In the genomic region with DNA sequence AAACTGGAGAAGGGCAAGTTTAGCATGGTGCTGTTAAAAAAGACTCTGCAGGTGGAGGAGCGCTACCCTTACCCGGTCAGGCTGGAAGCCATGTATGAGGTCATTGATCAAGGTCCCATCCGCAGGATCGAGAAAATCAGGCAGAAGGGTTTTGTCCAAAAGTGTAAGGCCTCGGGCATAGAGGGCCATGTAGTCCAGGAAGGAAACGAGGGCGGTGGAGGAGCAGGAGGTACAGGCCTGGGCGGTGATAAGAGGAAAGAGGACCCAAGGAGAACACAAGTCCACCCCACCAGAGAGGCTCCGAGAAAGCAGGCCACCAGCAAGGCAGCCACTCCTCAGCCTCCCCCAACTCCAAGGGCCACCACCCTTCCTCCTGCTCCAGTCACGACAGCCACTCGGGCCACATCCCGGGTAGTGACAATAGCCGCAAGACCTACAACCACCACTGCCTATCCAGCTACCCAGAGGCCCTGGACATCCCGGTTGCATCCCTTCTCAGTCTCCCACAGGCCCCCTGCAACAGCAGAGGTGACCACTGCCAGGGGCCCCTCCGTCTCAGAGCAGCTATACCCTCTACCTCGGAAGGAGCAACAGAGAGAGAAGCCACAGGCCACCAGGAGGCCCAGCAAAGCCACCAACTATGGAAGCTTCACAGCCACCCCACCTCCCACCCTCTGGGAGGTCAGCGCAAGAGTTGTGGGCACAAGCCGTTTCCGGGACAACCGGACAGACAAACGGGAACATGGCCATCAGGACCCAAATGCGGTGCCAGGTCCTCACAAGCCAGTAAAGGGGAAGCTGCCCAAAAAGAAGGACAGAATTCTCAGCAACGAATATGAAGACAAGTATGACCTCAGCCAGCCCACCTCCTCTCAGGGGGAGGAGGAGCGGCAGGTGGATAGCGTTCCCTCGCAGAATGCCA, we compare ENCODE assay signal across 9 mouse cellular contexts. TPM values are rescaled to one million over a fixed set of nuclear protein-coding genes. Genes with fewer than 3 reads are reported as not detected.
A peak's percentile ranks its signal among the peaks of the same experiment; 100 is the strongest.
DNase-seq lines count a peak whose midpoint lies in the region; ATAC-seq lines count a peak whose summit lies in the region.
"Had no signal": no experiment of that assay in that cellular context is flagged by ENCODE, and none has a peak within 500 bp of the region (broad histone marks: within the 10 kb centered on the region; RNA-seq: fewer than 3 reads in every experiment).

No protein-coding gene starts in this region.

- no peaks in the 10 kb centered on the region for H3K9me3 ChIP-seq in hindbrain, embryonic 13.5 days
- no peaks in the 10 kb centered on the region for H3K9me3 ChIP-seq in hindbrain, embryonic 11.5 days (ENCODE audit: control insufficient read depth, low read length)
- H3K9me3 ChIP-seq in neural tube, embryonic 12.5 days: no peaks in the 10 kb centered on the region
- no peaks in the 10 kb centered on the region for H3K9me3 ChIP-seq in limb, embryonic 10.5 days (replicated peaks)

- no peak overlapping the region for H3K4me2 ChIP-seq in hindbrain, embryonic 13.5 days
- H3K4me2 ChIP-seq in hindbrain, embryonic 11.5 days (replicated peaks; ENCODE audit: low read depth, low read length): no peak overlapping the region
- 0 out of 2 replicates have a peak overlapping the region, but pooled peaks have one; percentile 7 for H3K4me2 ChIP-seq in neural tube, embryonic 12.5 days (replicated peaks)

- DNase-seq in hindbrain, embryonic 11.5 days (ENCODE audit: low spot score): no peak
- no peak for DNase-seq in neural tube, embryonic 10.5 days (ENCODE audit: extremely low spot score, low spot score)
- no peak for DNase-seq in limb, embryonic 10.5 days (ENCODE audit: low spot score)
- no peak for DNase-seq in adrenal gland, adult 18-20 months (ENCODE audit: low spot score in 2 of 2)
- DNase-seq in embryo, embryonic 10.5 days (ENCODE audit: low spot score): no peak
- DNase-seq: gastrocnemius, postnatal 14 days had no signal

- no peaks in the 10 kb centered on the region for H3K27me3 ChIP-seq in hindbrain, embryonic 13.5 days
- H3K27me3 ChIP-seq in hindbrain, embryonic 11.5 days (ENCODE audit: control insufficient read depth, insufficient read depth, low read length): no peaks in the 10 kb centered on the region
- H3K27me3 ChIP-seq in neural tube, embryonic 12.5 days (replicated peaks): no peaks in the 10 kb centered on the region
- no peaks in the 10 kb centered on the region for H3K27me3 ChIP-seq in limb, embryonic 10.5 days (ENCODE audit: low read depth, poor library complexity, severe bottlenecking)

- H3K4me1 ChIP-seq in hindbrain, embryonic 13.5 days (replicated peaks): peaks cover 20% of the 10 kb centered on the region
- H3K4me1 ChIP-seq in hindbrain, embryonic 11.5 days (replicated peaks; ENCODE audit: control insufficient read depth, insufficient read depth, low read length): no peaks in the 10 kb centered on the region
- H3K4me1 ChIP-seq in neural tube, embryonic 12.5 days: peaks cover 22% of the 10 kb centered on the region; the same call in 1 of the 2 replicates
- H3K4me1 ChIP-seq in limb, embryonic 10.5 days: peaks cover 51% of the 10 kb centered on the region

- no peak overlapping the region for H3K9ac ChIP-seq in hindbrain, embryonic 13.5 days
- H3K9ac ChIP-seq in hindbrain, embryonic 11.5 days (ENCODE audit: low read depth, low read length): no peak overlapping the region
- H3K9ac ChIP-seq in neural tube, embryonic 12.5 days: no peak overlapping the region

- H3K4me3 ChIP-seq in hindbrain, embryonic 13.5 days: no peak overlapping the region
- no peak overlapping the region for H3K4me3 ChIP-seq in hindbrain, embryonic 11.5 days (ENCODE audit: low read depth, low read length)
- H3K4me3 ChIP-seq in neural tube, embryonic 12.5 days: no peak overlapping the region
- no peak overlapping the region for H3K4me3 ChIP-seq in limb, embryonic 10.5 days

- H3K27ac ChIP-seq in hindbrain, embryonic 13.5 days: no peak overlapping the region
- H3K27ac ChIP-seq in hindbrain, embryonic 11.5 days (ENCODE audit: low read depth, low read length): no peak overlapping the region
- H3K27ac ChIP-seq in neural tube, embryonic 12.5 days: no peak overlapping the region
- 0 out of 2 replicates have a peak overlapping the region, but pooled peaks have one; percentile 84 for H3K27ac ChIP-seq in limb, embryonic 10.5 days

- no peaks in the 10 kb centered on the region for H3K36me3 ChIP-seq in hindbrain, embryonic 13.5 days
- no peaks in the 10 kb centered on the region for H3K36me3 ChIP-seq in hindbrain, embryonic 11.5 days (ENCODE audit: control insufficient read depth, insufficient read depth, low read length)
- no peaks in the 10 kb centered on the region for H3K36me3 ChIP-seq in neural tube, embryonic 12.5 days
- peaks cover 6% of the 10 kb centered on the region; the same call in 1 of the 2 replicates for H3K36me3 ChIP-seq in limb, embryonic 10.5 days

- WGBS in hindbrain, embryonic 13.5 days: 92% methylated on average over 26 of the region's 26 CpGs
- WGBS in hindbrain, embryonic 11.5 days: 91% methylated on average over 26 of the region's 26 CpGs
- 89% methylated on average over 26 of the region's 26 CpGs for WGBS in neural tube, embryonic 12.5 days
- 94% methylated on average over 26 of the region's 26 CpGs for WGBS in limb, embryonic 10.5 days

- ATAC-seq in hindbrain, embryonic 13.5 days (ENCODE audit: low FRiP score): 0 out of 2 replicates have a peak, but pooled peaks have one; percentile 30
- no peak for ATAC-seq in hindbrain, embryonic 11.5 days (ENCODE audit: low FRiP score)
- ATAC-seq in neural tube, embryonic 12.5 days (ENCODE audit: low FRiP score, low read depth): no peak
- ATAC-seq in neutrophil, adult 5-6 weeks (ENCODE audit: extremely low read depth, insufficient number of reproducible peaks, low FRiP score, poor library complexity, severe bottlenecking): peak; percentile 26; the same call in 1 of the 2 replicates

RNA-seq across cellular contexts. Expression of a gene that starts 2.6 kb away (rescaled TPM):
- 11.7 and 14.0 TPM in 2 replicates for polyA plus RNA-seq in hindbrain, embryonic 13.5 days (2015; fragmentation: Nextera tagmentation; extraction: Ambion mirVana)
- 19.0 and 22.7 TPM in 2 replicates for polyA plus RNA-seq in hindbrain, embryonic 11.5 days (2014; fragmentation: Nextera tagmentation; extraction: Ambion mirVana)
- polyA plus RNA-seq in neural tube, embryonic 12.5 days (2016; fragmentation: Nextera tagmentation; extraction: Ambion mirVana): 18.2 and 21.7 TPM in 2 replicates
- 24.4 and 35.8 TPM in 2 replicates for polyA plus RNA-seq in limb, embryonic 10.5 days (2016; fragmentation: Nextera tagmentation; extraction: Ambion mirVana)
- 7.6 and 14.0 TPM in 2 replicates for total RNA-seq in neutrophil, adult 5-6 weeks (2017)
- total RNA-seq in adrenal gland, adult 18-20 months (2021): 100 to 1,000 TPM in 1 of 2 experiments, 10 to 100 TPM in 1; 24.9 to 124 TPM

Comparison
In these comparisons a context has a peak if more than half of its experiments do, and no peak if none do; other contexts are left out.
1. ATAC-seq: peak in hindbrain, embryonic 13.5 days (single experiment) and neutrophil, adult 5-6 weeks (single experiment); none in hindbrain, embryonic 11.5 days (single experiment) and neural tube, embryonic 12.5 days (single experiment).